In genomic region chr5:62857502-62857901, GRCm38 (mm10) we compare ENCODE assay signal across 23 mouse cellular contexts. TPM values are rescaled to one million over a fixed set of nuclear protein-coding genes. Genes with fewer than 3 reads are reported as not detected.
DNase-seq lines count a peak whose midpoint lies in the region; ATAC-seq and TF ChIP-seq lines count a peak whose summit lies in the region.
"Had no signal": no experiment of that assay in that cellular context is flagged by ENCODE, and none has a peak within 500 bp of the region (broad histone marks: within the 10 kb centered on the region; RNA-seq: fewer than 3 reads in every experiment).

No protein-coding gene starts in this region.

- H3K27me3 ChIP-seq in spleen, adult 2 months (ENCODE audit: control insufficient read depth, insufficient read depth, low read length), result no peaks in the 10 kb centered on the region
- H3K27me3 ChIP-seq: CH12.LX; embryonic facial prominence, embryonic 12.5 days; forebrain, embryonic 12.5 days had no signal

- TF ChIP-seq CTCF in spleen, adult 2 months (IDR thresholded peaks at IDR 0.05; ENCODE audit: extremely low read depth, insufficient read depth, insufficient read length, insufficient replicate concordance), result no peak

- H3K4me1 ChIP-seq in spleen, adult 2 months (ENCODE audit: control insufficient read depth, insufficient read depth, insufficient read length), result peaks cover 18% of the 10 kb centered on the region
- H3K4me1 ChIP-seq: embryonic facial prominence, embryonic 10.5 days; embryonic facial prominence, embryonic 12.5 days; forebrain, embryonic 10.5 days; forebrain, embryonic 12.5 days had no signal

- no peaks in the 10 kb centered on the region for H3K36me3 ChIP-seq in spleen, adult 2 months (ENCODE audit: control insufficient read depth, insufficient read depth, low read length)
- H3K36me3 ChIP-seq: embryonic facial prominence, embryonic 10.5 days; embryonic facial prominence, embryonic 12.5 days; forebrain, embryonic 10.5 days; forebrain, embryonic 12.5 days; G1E had no signal

- no peak for DNase-seq in spleen, adult 2 months (ENCODE audit: low read depth in 1 of 2, low spot score in 2 of 2)
- DNase-seq in spleen, adult 12 weeks (ENCODE audit: low spot score), result no peak
- peak; percentile 7 for DNase-seq in CD4-positive helper T cell, adult 2 months (ENCODE audit: low read depth, low spot score)
- DNase-seq in gonadal fat pad, adult 2 months (ENCODE audit: low read depth), result peak; percentile 64
- DNase-seq: adrenal gland, adult 8-10 months; adrenal gland, postnatal 14 days; adrenal gland, postnatal 36 days; cerebellum, adult 11-12 months; cerebellum, adult 2 months; cerebellum, adult 9-10 months; cerebellum, postnatal 10 days; cerebellum, postnatal 25 days had no signal

- H3K27ac ChIP-seq in spleen, adult 2 months (ENCODE audit: insufficient read depth, low read length), result peak overlapping the region; percentile 70; the same call in 1 of the 2 replicates
- H3K27ac ChIP-seq: embryonic facial prominence, embryonic 10.5 days; embryonic facial prominence, embryonic 12.5 days; forebrain, embryonic 10.5 days; forebrain, embryonic 12.5 days had no signal

- TF ChIP-seq POLR2A in spleen, adult 2 months (IDR thresholded peaks at IDR 0.05; ENCODE audit: low read depth, low read length), result no peak

- no peak for ATAC-seq in CD4-positive, CD25-positive, alpha-beta regulatory T cell, adult 4 months
- ATAC-seq: forebrain, embryonic 14.5 days; forebrain, embryonic 16.5 days; Patski had no signal

- 83% methylated on average over 1 of the region's 1 CpGs for WGBS in spleen, adult 2 months

- no peak overlapping the region; the same call in 1 of the 2 replicates for H3K4me3 ChIP-seq in spleen, adult 2 months (ENCODE audit: extremely low read depth, insufficient read depth, insufficient read length)
- H3K4me3 ChIP-seq: embryonic facial prominence, embryonic 10.5 days; embryonic facial prominence, embryonic 12.5 days; forebrain, embryonic 10.5 days; forebrain, embryonic 12.5 days had no signal

RNA-seq across cellular contexts. Expression of gene Dthd1, which starts 43.9 kb away (rescaled TPM):
- 0.05 and 0.06 TPM in 2 replicates for polyA plus RNA-seq in spleen, adult 2 months (2012; rRNA removed)
- not detected in 2 replicates for polyA plus RNA-seq in gonadal fat pad, adult 2 months (2012; rRNA removed)
- not detected for polyA plus RNA-seq in CD4-positive, CD25-positive, alpha-beta regulatory T cell, adult 4 months (2017; shearing (Covaris generic))
- polyA plus RNA-seq: activated CD4-positive, CD25-positive, alpha-beta regulatory T cell, adult 4 months; cerebellum, adult 2 months; embryonic facial prominence, embryonic 10.5 days; embryonic facial prominence, embryonic 12.5 days; forebrain, embryonic 10.5 days; forebrain, embryonic 12.5 days; forebrain, embryonic 14.5 days; forebrain, embryonic 16.5 days; G1E; Patski had no signal

Comparison
In these comparisons a context has a peak if more than half of its experiments do, and no peak if none do; other contexts are left out.
1. DNase-seq: peak in CD4-positive helper T cell, adult 2 months (single experiment) and gonadal fat pad, adult 2 months (single experiment); none in spleen, adult 2 months (0 of 2) and spleen, adult 12 weeks (single experiment).